Mouse (Mus musculus) gastrocnemius, adult 18-20 months (tissue): ENCODE measurements around the gene Rcc1. TPM values are rescaled to one million over a fixed set of nuclear protein-coding genes. Genes with fewer than 3 reads are reported as not detected.
"Not testable (repeated sequence)": the region's sequence is repeated elsewhere in the genome, so short reads cannot be mapped to it uniquely, and the experiment has no call there.

Source experiments
- DNase-seq: peaks from one replicate; pipeline ENCODE4 v3.0.0; 2021; ENCODE audit warnings: low spot score
- total RNA-seq, 2 experiments: library from RNA; stranded (reverse); gene quantifications; 2 replicates each; pipeline ENCODE4 v1.2.3; 2021

The Rcc1 gene
- total RNA-seq, 2 experiments from 2014 or later = 5.6 to 7.7 TPM

GRCm38 (mm10) chr4:132288840-132289239, 64.6 kb downstream of the Rcc1 start:
- not testable (repeated sequence) for DNase-seq

Other genes with a start within 250 kb of the Rcc1 start
- under 1 TPM; 0.07 TPM for gene Oprd1, start 209.1 kb downstream of the Rcc1 start, total RNA-seq
- 10 to 100 TPM; 29.7 to 29.8 TPM for gene Ythdf2, start 141.3 kb downstream of the Rcc1 start, total RNA-seq
- 1 to 10 TPM; 6.7 to 8.0 TPM for gene Gmeb1, start 92.0 kb downstream of the Rcc1 start, total RNA-seq
- gene Taf12, start 79.2 kb downstream of the Rcc1 start, total RNA-seq = 10 to 100 TPM; 34.4 to 37.3 TPM
- under 1 TPM in 1 of 2 experiments, not detected in 1; 0.31 TPM for gene Rab42, start 50.2 kb downstream of the Rcc1 start, total RNA-seq
- gene Trnau1ap, start 24.1 kb downstream of the Rcc1 start, total RNA-seq = 10 to 100 TPM in 1 of 2 experiments, 1 to 10 TPM in 1; 9.9 to 11.4 TPM
- gene Phactr4, start 68.9 kb upstream of the Rcc1 start, total RNA-seq = 10 to 100 TPM; 12.8 to 13.7 TPM
- 1 to 10 TPM; 2.6 TPM for gene Med18, start 110.3 kb upstream of the Rcc1 start, total RNA-seq
- 1 to 10 TPM; 2.1 to 2.5 TPM for gene Sesn2, start 156.9 kb upstream of the Rcc1 start, total RNA-seq
- gene Atpif1, start 180.1 kb upstream of the Rcc1 start, total RNA-seq = 10 to 100 TPM; 55.5 to 59.0 TPM
- gene Dnajc8, start 181.9 kb upstream of the Rcc1 start, total RNA-seq = 10 to 100 TPM; 53.7 to 63.2 TPM
- gene Ptafr, start 210.5 kb upstream of the Rcc1 start, total RNA-seq = 1 to 10 TPM in 1 of 2 experiments, under 1 TPM in 1; 0.39 to 1.1 TPM